Mouse (Mus musculus) adrenal gland, adult 8-10 months (tissue): ENCODE measurements around the gene Gm21887. TPM values are rescaled to one million over a fixed set of nuclear protein-coding genes. Genes with fewer than 3 reads are reported as not detected.
A peak's percentile ranks its signal among the peaks of the same experiment; 100 is the strongest.
"Not testable (repeated sequence)": the region's sequence is repeated elsewhere in the genome, so short reads cannot be mapped to it uniquely, and the experiment has no call there.

Experiments
- DNase-seq: peaks from one replicate; pipeline ENCODE4 v3.0.0; 2022
- total RNA-seq, 4 experiments: library from RNA; stranded (reverse); gene quantifications; 2 replicates each; pipeline ENCODE4 v1.2.4; 2022

Gm21887 gene
- total RNA-seq, 4 experiments from 2014 or later: 122 to 338 (median 214) TPM

GRCm38 (mm10) chrX:169998559-169999219, 10.8 kb upstream of the Gm21887 start:
- DNase-seq: not testable (repeated sequence)

- not testable (repeated sequence) for DNase-seq
Observed at GRCm38 (mm10) chrX:169999226-169999883, 10.1 kb upstream of the Gm21887 start.

GRCm38 (mm10) chrX:169999912-170000641, 9.4 kb upstream of the Gm21887 start:
- DNase-seq: not testable (repeated sequence)

- DNase-seq: not testable (repeated sequence)
Observed at GRCm38 (mm10) chrX:170000642-170001387, 8.6 kb upstream of the Gm21887 start.

GRCm38 (mm10) chrX:170001388-170001695, 8.1 kb upstream of the Gm21887 start:
- not testable (repeated sequence) for DNase-seq

- not testable (repeated sequence) for DNase-seq
Observed at GRCm38 (mm10) chrX:170002510-170003197, 6.8 kb upstream of the Gm21887 start.

GRCm38 (mm10) chrX:170003536-170003935, 5.9 kb upstream of the Gm21887 start:
- DNase-seq: not testable (repeated sequence)

- not testable (repeated sequence) for DNase-seq
Observed at GRCm38 (mm10) chrX:170004236-170004635, 5.2 kb upstream of the Gm21887 start.

- not testable (repeated sequence) for DNase-seq
Observed at GRCm38 (mm10) chrX:170004793-170005192, 4.7 kb upstream of the Gm21887 start.

GRCm38 (mm10) chrX:170005194-170005593, 4.3 kb upstream of the Gm21887 start:
- DNase-seq: not testable (repeated sequence)

- not testable (repeated sequence) for DNase-seq
Observed at GRCm38 (mm10) chrX:170005695-170006297, 3.7 kb upstream of the Gm21887 start.

- not testable (repeated sequence) for DNase-seq
Observed at GRCm38 (mm10) chrX:170006694-170007247, 2.7 kb upstream of the Gm21887 start.

- DNase-seq: not testable (repeated sequence)
Observed at GRCm38 (mm10) chrX:170007375-170008178, 1.9 kb upstream of the Gm21887 start.

GRCm38 (mm10) chrX:170008179-170008467, 1.3 kb upstream of the Gm21887 start:
- not testable (repeated sequence) for DNase-seq

- not testable (repeated sequence) for DNase-seq
Observed at GRCm38 (mm10) chrX:170008584-170008983, 875 bp upstream of the Gm21887 start.

- DNase-seq: peak; percentile 100
Observed at GRCm38 (mm10) chrX:170009801-170010221, 352 bp downstream of the Gm21887 start.

GRCm38 (mm10) chrX:170010581-170011528, 1.4 kb downstream of the Gm21887 start:
- DNase-seq: peak; percentile 81

- DNase-seq: not testable (repeated sequence)
Observed at GRCm38 (mm10) chrX:170011529-170011879, 2.0 kb downstream of the Gm21887 start.

GRCm38 (mm10) chrX:170013421-170013820, 4.0 kb downstream of the Gm21887 start:
- not testable (repeated sequence) for DNase-seq
